Mouse (Mus musculus): ENCODE results near the gene Gm20388. TPM values are rescaled to one million over a fixed set of nuclear protein-coding genes. Genes with fewer than 3 reads are reported as not detected.

The Gm20388 gene
- polyA plus RNA-seq (2014; fragmentation: Nextera tagmentation; extraction: Ambion mirVana) = 8.3 and 9.9 TPM in 2 replicates

DNA sequence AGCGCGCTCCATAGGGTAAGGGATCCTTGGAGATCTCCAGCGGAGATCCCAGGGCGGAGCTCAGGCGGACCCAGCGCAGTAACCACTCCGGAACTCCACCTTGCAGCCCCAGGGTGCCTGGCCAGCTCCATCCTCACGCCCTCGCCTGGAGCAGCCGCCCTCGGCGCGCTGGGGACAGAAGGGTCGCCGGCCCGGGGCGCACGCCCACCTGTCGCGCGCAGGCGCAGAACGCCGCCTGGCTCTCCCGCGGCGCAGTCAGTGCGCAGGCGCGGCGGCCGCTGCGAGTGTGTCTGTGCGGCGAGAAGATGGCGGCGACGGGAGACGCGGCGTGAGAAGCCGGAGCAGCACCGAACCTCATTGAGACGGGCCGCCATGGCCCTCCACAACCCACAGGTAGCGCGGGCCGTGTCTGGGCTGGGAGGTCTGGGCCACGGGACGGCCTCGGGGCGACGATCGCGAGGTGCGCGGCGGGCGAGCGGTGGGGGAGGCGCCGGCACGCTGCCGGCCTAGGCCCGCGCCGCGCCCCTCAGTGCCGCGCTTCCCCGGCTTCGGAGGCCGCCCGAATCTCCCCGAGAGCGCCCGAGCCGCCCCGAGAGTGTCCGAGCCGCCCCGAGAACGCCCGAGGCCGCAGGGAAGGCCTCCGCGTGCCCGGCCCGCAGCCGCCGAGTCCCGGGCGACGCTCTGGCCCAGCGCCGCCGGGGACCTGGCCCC is at the start of gene Gm20388:
Gene Gm20388, plus strand, starts transcription at position 295 of the 711 bp plus-strand sequence.
- Histone ChIP-seq H3K9ac (ENCODE audit: low read length) (peak within 1 kb of the TSS; percentile 91), H3K4me3 (ENCODE audit: low read depth, low read length) (peak within 1 kb of the TSS; percentile 84), H3K27ac (ENCODE audit: low read depth) (peak within 1 kb of the TSS; percentile 89), H3K36me3 (ENCODE audit: control insufficient read depth, insufficient read depth, low read length) (no peaks in the 10 kb centered on the region), H3K4me2 (ENCODE audit: low read length) (peak within 1 kb of the TSS; percentile 67), H3K9me3 (ENCODE audit: control insufficient read depth, low read length) (no peaks in the 10 kb centered on the region), H3K27me3 (replicated peaks; ENCODE audit: control insufficient read depth, insufficient read depth, low read length) (no peaks in the 10 kb centered on the region), H3K4me1 (replicated peaks; ENCODE audit: control insufficient read depth, insufficient read depth, low read length) (peaks cover 32% of the 10 kb centered on the region)
- DNase-seq (ENCODE audit: low spot score) = peak; percentile 95
- whole genome bisulfite sequencing = under 1% methylated on average over 93 of the region's 97 CpGs
- peak; percentile 94 for ATAC-seq (replicated peaks; ENCODE audit: low FRiP score, low TSS enrichment, low read depth)

DNA sequence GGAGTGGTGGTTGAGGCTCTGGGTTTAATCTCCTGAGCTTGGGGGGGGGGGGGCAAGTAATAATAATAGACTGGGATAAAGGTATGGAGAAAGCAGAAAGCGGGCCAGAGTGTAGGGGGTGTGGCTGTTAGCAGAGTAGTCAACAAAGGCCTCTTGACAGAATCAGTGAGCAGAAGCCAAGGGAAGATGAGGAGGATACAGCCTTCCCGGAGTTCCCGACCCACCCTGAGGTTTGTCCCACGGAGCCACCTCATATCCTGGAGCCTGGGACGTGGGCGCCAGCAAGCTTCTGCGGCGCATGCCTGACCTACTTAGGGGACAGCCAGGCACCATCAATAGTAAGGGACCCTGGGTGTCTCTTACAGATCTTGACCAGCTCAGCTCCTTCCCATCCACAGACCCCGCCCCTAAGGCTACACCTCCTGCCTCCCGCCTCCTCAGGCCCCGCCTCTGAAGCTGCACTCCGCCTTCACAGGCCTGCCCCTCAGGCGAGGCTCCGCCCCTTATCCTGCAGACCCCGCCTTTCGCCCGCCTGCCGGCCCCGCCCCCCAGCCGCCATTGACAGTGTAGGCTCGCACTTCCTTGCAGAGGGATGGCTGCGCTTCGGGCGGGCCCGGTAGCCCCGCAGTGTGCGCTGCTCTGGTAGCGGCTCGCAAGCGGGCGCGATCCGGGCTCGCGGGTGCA is 48.8 kb upstream of the Gm20388 start, which contains the start of gene Klhl36:
Gene Klhl36, plus strand, starts transcription at position 561 of the 684 bp plus-strand sequence.
- WGBS = under 1% methylated on average over 34 of the region's 35 CpGs
- peak within 1 kb of the TSS; percentile 93 for H3K4me2 ChIP-seq (ENCODE audit: low read length)
- peak; percentile 98 for ATAC-seq (replicated peaks; ENCODE audit: low FRiP score, low TSS enrichment, low read depth)

DNA sequence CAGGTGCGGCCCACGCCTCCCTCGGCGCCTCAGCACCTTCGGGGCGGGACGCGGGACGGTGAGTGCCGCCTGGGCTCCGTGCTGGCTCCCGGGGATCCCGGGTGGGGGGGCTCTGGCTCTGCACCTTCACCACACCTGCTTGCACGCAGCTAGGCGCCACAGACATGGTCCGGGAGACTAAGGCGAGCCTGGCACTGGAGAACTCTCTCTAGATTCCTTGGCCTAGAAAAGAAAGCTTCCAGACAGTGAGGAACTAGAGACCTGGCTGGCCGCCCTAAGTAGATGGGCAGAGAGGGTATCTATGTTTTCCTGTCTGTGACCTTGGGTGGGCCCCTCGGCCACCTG is 48.3 kb upstream of the Gm20388 start:
- Histone ChIP-seq H3K4me2 (ENCODE audit: low read length) (peak overlapping the region; percentile 93), H3K36me3 (ENCODE audit: control insufficient read depth, insufficient read depth, low read length) (peaks cover 7% of the 10 kb centered on the region; the same call in 1 of the 2 replicates), H3K27ac (ENCODE audit: low read depth) (peak overlapping the region; percentile 64; the same call in 1 of the 2 replicates), H3K4me3 (ENCODE audit: low read depth, low read length) (peak overlapping the region; percentile 74), H3K27me3 (replicated peaks; ENCODE audit: control insufficient read depth, insufficient read depth, low read length) (no peaks in the 10 kb centered on the region), H3K9ac (ENCODE audit: low read length) (peak overlapping the region; percentile 73), H3K4me1 (replicated peaks; ENCODE audit: control insufficient read depth, insufficient read depth, low read length) (peaks cover 9% of the 10 kb centered on the region), H3K9me3 (ENCODE audit: control insufficient read depth, low read length) (no peaks in the 10 kb centered on the region)
- ATAC-seq (replicated peaks; ENCODE audit: low FRiP score, low TSS enrichment, low read depth) = peak; percentile 81
- 2% methylated on average over 19 of the region's 19 CpGs for WGBS
- no peak for DNase-seq (ENCODE audit: low spot score)

More for the DNA sequence above, 48.8 kb upstream of the Gm20388 start, which contains the start of gene Klhl36:
- no peaks in the 10 kb centered on the region for H3K9me3 ChIP-seq (ENCODE audit: control insufficient read depth, low read length)
- H3K27ac ChIP-seq (ENCODE audit: low read depth) = peak within 1 kb of the TSS; percentile 64; the same call in 1 of the 2 replicates
- H3K9ac ChIP-seq (ENCODE audit: low read length) = peak within 1 kb of the TSS; percentile 73
- no peaks in the 10 kb centered on the region for H3K27me3 ChIP-seq (replicated peaks; ENCODE audit: control insufficient read depth, insufficient read depth, low read length)
- H3K4me1 ChIP-seq (replicated peaks; ENCODE audit: control insufficient read depth, insufficient read depth, low read length) = peaks cover 9% of the 10 kb centered on the region
- H3K4me3 ChIP-seq (ENCODE audit: low read depth, low read length) = peak within 1 kb of the TSS; percentile 74
- peak; percentile 100 for DNase-seq (ENCODE audit: low spot score)
- peaks cover 7% of the 10 kb centered on the region; the same call in 1 of the 2 replicates for H3K36me3 ChIP-seq (ENCODE audit: control insufficient read depth, insufficient read depth, low read length)

DNA sequence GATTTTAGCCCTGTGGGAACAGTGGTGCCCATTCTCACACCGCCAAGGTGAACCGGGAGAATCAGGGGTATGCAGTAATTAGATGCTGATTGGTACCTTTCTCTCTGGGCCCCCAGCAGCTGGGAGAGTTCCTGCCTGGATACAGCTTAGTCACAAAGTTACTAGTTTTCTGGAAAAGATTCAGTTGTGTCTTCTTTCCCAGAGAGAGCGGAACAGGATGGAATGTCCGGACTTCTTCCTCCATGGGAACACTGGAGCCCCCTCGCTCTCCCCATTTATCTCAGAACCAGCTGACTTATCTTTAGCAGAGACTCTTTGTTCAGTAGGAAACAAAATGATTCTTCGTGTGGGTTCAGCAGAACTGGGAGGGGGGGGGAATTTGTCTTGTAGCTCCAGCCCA is 47.9 kb upstream of the Gm20388 start:
- no peak for DNase-seq (ENCODE audit: low spot score)
- H3K9ac ChIP-seq (ENCODE audit: low read length) = peak overlapping the region; percentile 73
- no peak; the same call in 1 of the 2 replicates for ATAC-seq (replicated peaks; ENCODE audit: low FRiP score, low TSS enrichment, low read depth)
- H3K4me3 ChIP-seq (ENCODE audit: low read depth, low read length) = peak overlapping the region; percentile 74
- no peak overlapping the region for H3K27ac ChIP-seq (ENCODE audit: low read depth)
- peak overlapping the region; percentile 93 for H3K4me2 ChIP-seq (ENCODE audit: low read length)
- H3K36me3 ChIP-seq (ENCODE audit: control insufficient read depth, insufficient read depth, low read length) = peaks cover 7% of the 10 kb centered on the region; the same call in 1 of the 2 replicates
- no peaks in the 10 kb centered on the region for H3K27me3 ChIP-seq (replicated peaks; ENCODE audit: control insufficient read depth, insufficient read depth, low read length)
- WGBS = 15% methylated on average over 6 of the region's 6 CpGs
- H3K9me3 ChIP-seq (ENCODE audit: control insufficient read depth, low read length) = no peaks in the 10 kb centered on the region
- peaks cover 9% of the 10 kb centered on the region for H3K4me1 ChIP-seq (replicated peaks; ENCODE audit: control insufficient read depth, insufficient read depth, low read length)

DNA sequence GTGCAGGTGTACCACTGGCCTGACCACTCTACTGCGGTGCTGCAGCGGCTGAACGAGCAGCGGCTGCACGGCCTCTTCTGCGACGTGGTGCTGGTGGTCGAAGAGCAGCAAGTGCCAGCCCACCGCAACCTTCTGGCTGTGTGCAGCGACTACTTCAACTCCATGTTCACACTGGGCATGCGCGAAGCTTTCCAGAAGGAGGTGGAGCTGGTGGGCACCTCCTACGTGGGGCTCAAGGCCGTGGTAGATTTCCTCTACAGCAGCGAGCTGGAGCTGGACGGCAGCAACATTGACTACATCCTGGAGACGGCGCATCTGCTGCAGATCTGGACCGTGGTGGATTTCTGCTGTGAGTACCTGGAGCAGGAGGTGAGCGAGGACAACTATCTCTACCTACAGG is 41.0 kb upstream of the Gm20388 start:
- peaks cover 41% of the 10 kb centered on the region for H3K36me3 ChIP-seq (ENCODE audit: control insufficient read depth, insufficient read depth, low read length)
- 73% methylated on average over 20 of the region's 20 CpGs for WGBS
- no peak overlapping the region for H3K9ac ChIP-seq (ENCODE audit: low read length)
- peaks cover 9% of the 10 kb centered on the region for H3K9me3 ChIP-seq (ENCODE audit: control insufficient read depth, low read length)
- no peaks in the 10 kb centered on the region for H3K4me1 ChIP-seq (replicated peaks; ENCODE audit: control insufficient read depth, insufficient read depth, low read length)
- no peak for ATAC-seq (replicated peaks; ENCODE audit: low FRiP score, low TSS enrichment, low read depth)
- H3K4me2 ChIP-seq (ENCODE audit: low read length) = no peak overlapping the region
- no peak overlapping the region for H3K27ac ChIP-seq (ENCODE audit: low read depth)
- H3K4me3 ChIP-seq (ENCODE audit: low read depth, low read length) = no peak overlapping the region
- no peaks in the 10 kb centered on the region for H3K27me3 ChIP-seq (replicated peaks; ENCODE audit: control insufficient read depth, insufficient read depth, low read length)
- no peak for DNase-seq (ENCODE audit: low spot score)

DNA sequence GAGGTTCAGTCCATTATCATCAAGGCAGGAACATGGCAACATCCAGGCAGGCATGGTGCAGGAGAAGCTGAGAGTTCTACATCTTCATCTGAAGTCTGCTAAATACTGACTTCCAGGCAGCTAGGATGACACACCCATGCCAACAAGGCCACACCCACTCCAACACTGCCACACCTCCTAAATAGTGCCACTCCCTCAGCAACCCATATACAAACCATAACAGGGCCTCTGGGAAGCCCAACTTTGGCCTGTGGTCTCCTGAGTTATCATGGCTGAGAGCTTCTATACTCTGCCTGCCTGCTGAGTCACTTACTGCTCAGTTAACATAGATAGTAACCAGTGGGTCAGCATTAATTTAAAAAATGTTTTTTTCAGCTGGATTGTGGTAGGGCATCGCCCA is 37.5 kb upstream of the Gm20388 start:
- DNase-seq (ENCODE audit: low spot score) (no peak), ATAC-seq (replicated peaks; ENCODE audit: low FRiP score, low TSS enrichment, low read depth) (no peak)
- Histone ChIP-seq H3K9ac (ENCODE audit: low read length) (no peak overlapping the region), H3K4me2 (ENCODE audit: low read length) (no peak overlapping the region), H3K4me1 (replicated peaks; ENCODE audit: control insufficient read depth, insufficient read depth, low read length) (no peaks in the 10 kb centered on the region), H3K27me3 (replicated peaks; ENCODE audit: control insufficient read depth, insufficient read depth, low read length) (no peaks in the 10 kb centered on the region), H3K36me3 (ENCODE audit: control insufficient read depth, insufficient read depth, low read length) (peaks cover 36% of the 10 kb centered on the region), H3K9me3 (ENCODE audit: control insufficient read depth, low read length) (peaks cover 9% of the 10 kb centered on the region), H3K27ac (ENCODE audit: low read depth) (no peak overlapping the region), H3K4me3 (ENCODE audit: low read depth, low read length) (no peak overlapping the region)
- WGBS = 97% methylated on average over 1 of the region's 1 CpGs

DNA sequence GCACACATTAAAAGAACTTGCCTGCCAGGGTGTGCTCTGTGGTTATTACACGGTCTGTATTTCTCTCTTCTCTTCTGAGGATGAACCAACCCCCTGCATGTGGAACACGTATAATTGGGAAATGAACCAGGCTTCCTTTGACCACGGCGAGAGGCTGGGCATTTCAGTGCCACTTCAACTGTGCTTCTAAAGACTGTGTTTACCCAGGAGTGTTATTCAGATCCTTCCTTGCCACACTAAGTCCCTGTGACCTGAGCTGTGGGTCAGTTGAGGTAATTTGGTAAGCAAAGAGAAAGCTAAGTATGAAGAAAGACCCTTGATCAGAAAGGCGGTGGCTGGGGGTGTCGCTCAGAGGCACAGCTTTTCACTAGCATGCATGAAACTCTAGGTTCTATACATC is 29.3 kb upstream of the Gm20388 start:
- no peak overlapping the region for H3K9ac ChIP-seq (ENCODE audit: low read length)
- ATAC-seq (replicated peaks; ENCODE audit: low FRiP score, low TSS enrichment, low read depth) = no peak
- H3K4me2 ChIP-seq (ENCODE audit: low read length) = no peak overlapping the region
- H3K27me3 ChIP-seq (replicated peaks; ENCODE audit: control insufficient read depth, insufficient read depth, low read length) = no peaks in the 10 kb centered on the region
- WGBS = 77% methylated on average over 6 of the region's 6 CpGs
- peaks cover 9% of the 10 kb centered on the region for H3K4me1 ChIP-seq (replicated peaks; ENCODE audit: control insufficient read depth, insufficient read depth, low read length)
- no peak overlapping the region for H3K27ac ChIP-seq (ENCODE audit: low read depth)
- DNase-seq (ENCODE audit: low spot score) = no peak
- no peaks in the 10 kb centered on the region for H3K36me3 ChIP-seq (ENCODE audit: control insufficient read depth, insufficient read depth, low read length)
- H3K4me3 ChIP-seq (ENCODE audit: low read depth, low read length) = no peak overlapping the region
- no peaks in the 10 kb centered on the region for H3K9me3 ChIP-seq (ENCODE audit: control insufficient read depth, low read length)

DNA sequence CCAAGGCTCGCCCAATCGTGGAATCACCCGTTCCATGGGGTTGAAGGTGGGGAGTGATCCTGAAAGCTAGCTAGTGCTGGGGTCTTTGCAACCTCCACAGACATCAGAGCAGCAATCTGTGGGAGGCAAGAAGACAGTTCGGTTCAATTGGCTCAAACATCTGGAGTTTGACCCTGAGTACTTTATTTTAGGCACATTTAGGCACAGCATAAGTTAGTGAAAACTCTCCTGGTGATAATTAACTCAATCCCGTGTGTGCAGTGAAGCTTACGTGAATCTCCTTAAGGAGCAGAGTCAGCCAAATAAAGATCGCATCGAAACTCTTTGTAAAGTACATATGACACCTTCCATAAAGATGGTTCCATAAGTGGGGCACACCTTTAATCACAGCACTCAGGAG is 28.7 kb upstream of the Gm20388 start:
- no peak overlapping the region for H3K27ac ChIP-seq (ENCODE audit: low read depth)
- H3K4me2 ChIP-seq (ENCODE audit: low read length) = no peak overlapping the region
- H3K9ac ChIP-seq (ENCODE audit: low read length) = no peak overlapping the region
- no peak for ATAC-seq (replicated peaks; ENCODE audit: low FRiP score, low TSS enrichment, low read depth)
- DNase-seq (ENCODE audit: low spot score) = no peak
- no peaks in the 10 kb centered on the region for H3K27me3 ChIP-seq (replicated peaks; ENCODE audit: control insufficient read depth, insufficient read depth, low read length)
- H3K4me1 ChIP-seq (replicated peaks; ENCODE audit: control insufficient read depth, insufficient read depth, low read length) = peaks cover 9% of the 10 kb centered on the region
- no peaks in the 10 kb centered on the region for H3K9me3 ChIP-seq (ENCODE audit: control insufficient read depth, low read length)
- H3K4me3 ChIP-seq (ENCODE audit: low read depth, low read length) = no peak overlapping the region
- 81% methylated on average over 8 of the region's 8 CpGs for WGBS
- no peaks in the 10 kb centered on the region for H3K36me3 ChIP-seq (ENCODE audit: control insufficient read depth, insufficient read depth, low read length)
